Mouse (Mus musculus): ENCODE measurements at regions not wholly inside any gene's neighbourhood (a gene's known extent, or its start where the extent isn't known, plus 50 kb on each side); places are given as distances from the start of the nearest gene placed in this dataset.

GRCm38 (mm10) chr4:106053496-106053895 is 262.5 kb upstream of the Usp24 start:
- Histone ChIP-seq H3K4me1 (ENCODE audit: control insufficient read depth, insufficient read depth, low read length) (peaks cover 1% of the 10 kb centered on the region; the same call in 1 of the 2 replicates), H3K36me3 (ENCODE audit: control insufficient read depth, insufficient read depth, low read length) (no peaks in the 10 kb centered on the region), H3K79me2 (replicated peaks; ENCODE audit: control insufficient read depth, insufficient read depth, low read length) (no peaks in the 10 kb centered on the region), H3K27me3 (ENCODE audit: control insufficient read depth, insufficient read depth, low read length) (no peaks in the 10 kb centered on the region), H3K4me3 (no peak overlapping the region), H3K9ac (ENCODE audit: low read depth, low read length) (no peak overlapping the region), H3K27ac (no peak overlapping the region)
- TF ChIP-seq EP300 (IDR thresholded peaks at IDR 0.05; ENCODE audit: insufficient read depth, low read depth, low read length) (no peak), CTCF (IDR thresholded peaks at IDR 0.05) (no peak), POLR2A (IDR thresholded peaks at IDR 0.05; ENCODE audit: insufficient read depth, low read depth, low read length) (no peak)
- 53% methylated on average over 9 of the region's 9 CpGs for WGBS
- no peak for DNase-seq
- intact Hi-C loops (cut with DNase I), result loop anchor here (10.0 kb wide), 1 partner anchor 899 kb away; the partner anchor contains the start of gene Plpp3

GRCm38 (mm10) chr4:106054324-106054723 is 261.7 kb upstream of the Usp24 start:
- intact Hi-C loops (cut with DNase I), result loop anchor here (10.0 kb wide), 1 partner anchor 900 kb away; the partner anchor contains the start of gene Plpp3
- Histone ChIP-seq H3K4me3 (no peak overlapping the region), H3K27ac (no peak overlapping the region), H3K79me2 (replicated peaks; ENCODE audit: control insufficient read depth, insufficient read depth, low read length) (no peaks in the 10 kb centered on the region), H3K9ac (ENCODE audit: low read depth, low read length) (no peak overlapping the region), H3K36me3 (ENCODE audit: control insufficient read depth, insufficient read depth, low read length) (no peaks in the 10 kb centered on the region), H3K4me1 (ENCODE audit: control insufficient read depth, insufficient read depth, low read length) (peaks cover 1% of the 10 kb centered on the region; the same call in 1 of the 2 replicates), H3K27me3 (ENCODE audit: control insufficient read depth, insufficient read depth, low read length) (no peaks in the 10 kb centered on the region)
- TF ChIP-seq CTCF (IDR thresholded peaks at IDR 0.05) (peak; percentile 34), EP300 (IDR thresholded peaks at IDR 0.05; ENCODE audit: insufficient read depth, low read depth, low read length) (no peak), POLR2A (IDR thresholded peaks at IDR 0.05; ENCODE audit: insufficient read depth, low read depth, low read length) (no peak)
- no peak for DNase-seq
- 47% methylated on average over 7 of the region's 7 CpGs for WGBS

GRCm38 (mm10) chr4:106062651-106063050 is 253.4 kb upstream of the Usp24 start:
- 82% methylated on average over 12 of the region's 12 CpGs for WGBS
- H3K36me3 ChIP-seq (ENCODE audit: control insufficient read depth, insufficient read depth, low read length), result no peaks in the 10 kb centered on the region
- H3K79me2 ChIP-seq (replicated peaks; ENCODE audit: control insufficient read depth, insufficient read depth, low read length), result no peaks in the 10 kb centered on the region
- H3K4me3 ChIP-seq, result no peak overlapping the region
- no peaks in the 10 kb centered on the region for H3K4me1 ChIP-seq (ENCODE audit: control insufficient read depth, insufficient read depth, low read length)
- no peak for DNase-seq
- TF ChIP-seq CTCF (IDR thresholded peaks at IDR 0.05), result no peak
- no peak for TF ChIP-seq EP300 (IDR thresholded peaks at IDR 0.05; ENCODE audit: insufficient read depth, low read depth, low read length)
- TF ChIP-seq POLR2A (IDR thresholded peaks at IDR 0.05; ENCODE audit: insufficient read depth, low read depth, low read length), result no peak
- intact Hi-C loops (cut with DNase I), result no loop called here
- H3K9ac ChIP-seq (ENCODE audit: low read depth, low read length), result no peak overlapping the region
- no peaks in the 10 kb centered on the region for H3K27me3 ChIP-seq (ENCODE audit: control insufficient read depth, insufficient read depth, low read length)
- H3K27ac ChIP-seq, result no peak overlapping the region

GRCm38 (mm10) chr4:106063851-106064382 is 252.1 kb upstream of the Usp24 start:
- no peak overlapping the region for H3K4me3 ChIP-seq

GRCm38 (mm10) chr4:106067023-106067422 is 249.0 kb upstream of the Usp24 start:
- TF ChIP-seq EP300 (IDR thresholded peaks at IDR 0.05; ENCODE audit: insufficient read depth, low read depth, low read length) (no peak), POLR2A (IDR thresholded peaks at IDR 0.05; ENCODE audit: insufficient read depth, low read depth, low read length) (no peak), CTCF (IDR thresholded peaks at IDR 0.05) (no peak)
- Histone ChIP-seq H3K27me3 (ENCODE audit: control insufficient read depth, insufficient read depth, low read length) (no peaks in the 10 kb centered on the region), H3K27ac (no peak overlapping the region), H3K36me3 (ENCODE audit: control insufficient read depth, insufficient read depth, low read length) (no peaks in the 10 kb centered on the region), H3K9ac (ENCODE audit: low read depth, low read length) (no peak overlapping the region), H3K4me3 (no peak overlapping the region), H3K79me2 (replicated peaks; ENCODE audit: control insufficient read depth, insufficient read depth, low read length) (no peaks in the 10 kb centered on the region), H3K4me1 (ENCODE audit: control insufficient read depth, insufficient read depth, low read length) (no peaks in the 10 kb centered on the region)
- intact Hi-C loops (cut with DNase I), result no loop called here
- 70% methylated on average over 9 of the region's 9 CpGs for WGBS
- no peak for DNase-seq

More at GRCm38 (mm10) chr4:106063851-106064382, 252.1 kb upstream of the Usp24 start:
- Histone ChIP-seq H3K9ac (ENCODE audit: low read depth, low read length) (no peak overlapping the region), H3K4me1 (ENCODE audit: control insufficient read depth, insufficient read depth, low read length) (no peaks in the 10 kb centered on the region), H3K27ac (no peak overlapping the region), H3K36me3 (ENCODE audit: control insufficient read depth, insufficient read depth, low read length) (no peaks in the 10 kb centered on the region), H3K27me3 (ENCODE audit: control insufficient read depth, insufficient read depth, low read length) (no peaks in the 10 kb centered on the region), H3K79me2 (replicated peaks; ENCODE audit: control insufficient read depth, insufficient read depth, low read length) (no peaks in the 10 kb centered on the region)
- intact Hi-C loops (cut with DNase I), result no loop called here
- 52% methylated on average over 6 of the region's 6 CpGs for WGBS
- no peak for DNase-seq
- TF ChIP-seq EP300 (IDR thresholded peaks at IDR 0.05; ENCODE audit: insufficient read depth, low read depth, low read length), result no peak
- no peak for TF ChIP-seq POLR2A (IDR thresholded peaks at IDR 0.05; ENCODE audit: insufficient read depth, low read depth, low read length)

GRCm38 (mm10) chr4:106083546-106083945 is 232.5 kb upstream of the Usp24 start:
- DNase-seq, result no peak
- H3K36me3 ChIP-seq (ENCODE audit: control insufficient read depth, insufficient read depth, low read length), result no peaks in the 10 kb centered on the region
- H3K4me3 ChIP-seq, result no peak overlapping the region
- H3K4me1 ChIP-seq (ENCODE audit: control insufficient read depth, insufficient read depth, low read length), result no peaks in the 10 kb centered on the region
- no peak overlapping the region for H3K27ac ChIP-seq
- TF ChIP-seq EP300 (IDR thresholded peaks at IDR 0.05; ENCODE audit: insufficient read depth, low read depth, low read length) (no peak), POLR2A (IDR thresholded peaks at IDR 0.05; ENCODE audit: insufficient read depth, low read depth, low read length) (no peak), CTCF (IDR thresholded peaks at IDR 0.05) (no peak)
- no peaks in the 10 kb centered on the region for H3K27me3 ChIP-seq (ENCODE audit: control insufficient read depth, insufficient read depth, low read length)
- intact Hi-C loops (cut with DNase I), result no loop called here
- no peak overlapping the region for H3K9ac ChIP-seq (ENCODE audit: low read depth, low read length)
- no peaks in the 10 kb centered on the region for H3K79me2 ChIP-seq (replicated peaks; ENCODE audit: control insufficient read depth, insufficient read depth, low read length)
